Mouse (Mus musculus) adipocyte (in vitro differentiated cells): Measurements from ENCODE around the gene Rbms1.

Experiments used
- DNase-seq: peaks from one replicate; pipeline ENCODE4 v3.0.0-alpha.2; 2016; ENCODE audit warnings: low spot score

Gene Rbms1

GRCm38 (mm10) chr2:60962671-60963421, at the start of gene Rbms1:
Gene Rbms1, minus strand, starts transcription at chr2:60963192.
- DNase-seq = peak; percentile 79

GRCm38 (mm10) chr2:61012249-61012828, 49.3 kb upstream of the Rbms1 start:
- no peak for DNase-seq

- DNase-seq = no peak
Measured at GRCm38 (mm10) chr2:60986286-60986685, 23.3 kb upstream of the Rbms1 start.

DNA sequence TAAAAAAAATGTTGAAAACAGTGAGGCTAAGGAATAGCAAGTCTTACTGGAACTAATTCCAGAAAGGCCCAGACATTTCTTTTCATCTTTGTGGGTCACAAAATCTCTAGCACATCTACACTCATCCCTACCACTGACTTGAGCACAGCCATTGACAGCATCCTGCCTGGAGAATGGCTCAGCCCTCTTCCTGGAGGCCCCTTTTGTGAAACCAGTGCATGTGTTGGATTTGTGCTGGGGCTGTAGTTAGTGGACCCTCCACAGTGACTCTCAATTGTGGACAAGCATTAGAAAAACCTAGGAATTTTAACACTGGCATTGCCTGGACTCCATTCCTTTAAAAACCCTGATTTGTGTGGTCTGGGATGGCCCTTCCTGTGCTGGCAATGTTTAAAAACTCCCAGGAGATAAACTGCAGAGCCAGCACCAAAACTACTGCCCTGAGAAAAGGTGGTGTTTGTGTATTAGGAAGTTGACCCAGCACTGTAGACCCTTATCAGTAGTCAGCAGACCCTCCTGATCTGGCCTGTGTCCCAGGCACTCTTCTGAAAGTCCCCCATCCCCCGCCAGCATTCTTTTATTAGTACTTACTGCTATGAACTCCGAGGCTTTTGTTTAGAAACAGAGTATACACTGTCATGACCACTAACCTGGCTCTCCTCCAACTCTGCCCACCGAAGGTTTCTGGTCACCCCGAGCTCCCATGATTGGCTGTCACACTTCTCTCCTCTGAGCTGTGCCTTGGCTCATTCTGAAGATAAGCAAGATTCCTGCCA, 15.7 kb upstream of the Rbms1 start:
- DNase-seq = no peak

DNA sequence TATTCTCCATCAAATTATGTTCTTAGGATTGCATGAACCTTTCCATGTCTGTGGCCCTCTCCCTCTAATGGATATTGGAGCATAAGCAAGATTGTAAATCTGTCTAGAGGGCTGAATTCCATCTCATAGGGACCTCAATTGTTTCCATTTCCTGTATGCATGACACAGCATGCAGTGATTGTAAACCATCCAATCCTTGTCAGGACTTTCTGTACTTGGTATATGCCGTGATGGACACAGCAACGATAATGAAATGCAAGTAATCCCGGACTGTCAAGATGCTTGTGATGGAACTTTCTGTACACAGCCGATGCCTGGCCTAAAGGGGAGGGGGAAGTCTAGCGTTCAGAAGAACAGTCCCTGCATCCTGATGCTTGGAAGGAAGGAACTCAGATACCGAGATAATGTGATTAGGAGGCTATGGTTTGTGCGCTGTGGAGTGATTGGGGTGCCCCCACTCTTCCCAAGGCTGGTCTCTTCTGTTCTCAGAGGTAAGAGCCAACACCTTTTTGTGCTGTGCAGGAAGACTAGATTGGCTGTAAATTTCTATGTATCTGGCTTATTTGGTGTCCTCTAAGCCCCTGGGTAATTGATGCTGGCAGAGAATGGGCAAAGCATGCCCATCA, 9.3 kb upstream of the Rbms1 start:
- no peak for DNase-seq

DNA sequence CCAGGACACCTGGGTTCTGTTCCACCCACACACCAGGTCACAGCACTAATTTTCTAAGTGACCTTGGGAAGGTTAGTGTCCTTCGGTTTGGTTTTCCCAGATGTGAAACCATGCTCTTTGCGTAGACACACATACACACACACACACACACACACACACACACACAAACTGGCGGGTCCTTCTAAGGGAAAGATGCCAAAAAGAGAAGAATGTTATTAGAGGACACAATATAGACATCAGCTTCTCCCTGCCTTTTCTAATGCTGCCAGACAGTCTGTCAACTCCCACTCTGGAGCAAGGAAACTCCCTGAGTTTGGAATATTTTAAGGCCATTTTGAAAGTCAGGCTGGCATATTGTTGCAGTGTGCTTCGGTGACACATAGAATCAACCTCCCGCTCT, 624 bp upstream of the Rbms1 start:
- peak; percentile 55 for DNase-seq

DNA sequence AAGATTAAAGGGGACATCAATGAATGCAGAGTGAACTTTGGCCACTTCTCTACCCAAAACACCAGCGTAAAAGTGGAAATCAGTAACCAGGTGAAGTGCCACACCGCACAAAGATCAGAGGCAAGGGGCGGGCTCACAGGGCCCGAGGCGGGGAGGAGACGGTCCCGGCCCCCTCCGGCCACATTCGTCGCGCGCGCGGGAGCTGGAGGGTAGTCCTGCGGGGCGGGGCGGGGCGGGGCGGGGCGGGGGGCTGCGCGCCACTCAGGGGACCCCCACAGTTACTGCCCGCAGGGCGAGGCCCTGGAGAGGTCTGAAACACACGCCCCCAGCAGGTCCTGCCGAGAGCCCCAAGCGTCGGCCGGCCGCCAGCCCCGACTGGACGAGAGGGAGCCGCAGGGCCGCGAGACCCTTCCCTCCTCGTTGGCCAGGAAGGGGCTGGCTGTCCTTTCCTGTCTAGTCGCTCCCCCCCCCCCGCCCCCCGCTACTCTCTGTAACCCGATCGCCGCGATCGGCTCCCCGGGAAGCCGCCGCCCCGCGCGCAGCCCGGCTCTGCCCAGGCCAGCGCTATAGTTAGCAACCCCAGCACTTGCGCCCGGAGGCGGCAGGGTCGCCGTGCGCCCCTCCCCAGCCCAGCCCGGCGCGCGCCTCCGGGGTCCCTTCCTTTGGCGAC, 856 bp downstream of the Rbms1 start:
- DNase-seq = peak; percentile 66

GRCm38 (mm10) chr2:60961281-60961680, 1.7 kb downstream of the Rbms1 start:
- DNase-seq = peak; percentile 17

- DNase-seq = no peak
Measured at GRCm38 (mm10) chr2:60948241-60948640, 14.8 kb downstream of the Rbms1 start.

DNA sequence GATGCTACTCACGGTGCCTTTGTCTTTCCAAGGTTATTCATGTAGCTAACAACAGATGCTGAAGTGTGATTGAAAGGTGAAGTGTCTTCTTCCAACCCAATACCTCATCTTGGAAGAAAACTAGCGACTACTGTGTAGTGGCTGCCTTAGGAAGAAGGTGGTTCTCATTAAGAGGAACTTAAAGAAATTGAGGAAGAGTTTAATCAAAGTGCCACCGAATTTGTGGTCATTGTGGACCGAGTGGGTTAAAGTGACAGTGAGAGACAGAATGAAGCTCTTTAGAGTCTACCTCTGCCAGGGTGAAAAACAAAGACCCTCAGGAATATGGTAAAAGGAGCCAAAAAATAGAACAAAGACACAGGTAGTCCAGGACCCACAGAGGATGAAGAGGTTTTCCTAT, 15.2 kb downstream of the Rbms1 start:
- DNase-seq = no peak

DNA sequence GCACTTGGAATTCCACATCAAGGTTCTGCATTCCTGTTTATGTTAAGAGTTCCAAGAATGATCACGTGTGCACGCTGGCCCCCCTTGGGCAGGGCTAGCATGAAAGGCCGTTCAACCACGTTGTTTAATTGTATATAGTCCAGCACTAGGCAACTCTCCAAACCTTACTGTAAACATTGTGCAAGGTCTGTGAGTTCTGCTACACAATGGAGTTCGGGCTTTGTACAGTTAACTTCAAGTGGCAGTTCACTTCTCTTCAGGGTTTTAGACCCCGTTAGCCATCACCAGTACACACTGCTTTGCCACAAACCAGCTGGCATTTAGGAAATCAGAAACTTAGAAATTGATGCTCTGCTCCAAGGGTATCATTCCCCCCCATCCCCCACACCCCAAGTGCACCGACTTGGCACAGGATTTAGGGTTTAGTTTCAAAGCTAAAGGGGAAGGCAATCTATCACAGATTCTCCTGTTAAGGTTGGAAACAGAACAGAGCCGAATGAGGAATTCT, 22.5 kb downstream of the Rbms1 start:
- DNase-seq = peak; percentile 56

GRCm38 (mm10) chr2:60939957-60940356, 23.0 kb downstream of the Rbms1 start:
- peak; percentile 51 for DNase-seq

DNA sequence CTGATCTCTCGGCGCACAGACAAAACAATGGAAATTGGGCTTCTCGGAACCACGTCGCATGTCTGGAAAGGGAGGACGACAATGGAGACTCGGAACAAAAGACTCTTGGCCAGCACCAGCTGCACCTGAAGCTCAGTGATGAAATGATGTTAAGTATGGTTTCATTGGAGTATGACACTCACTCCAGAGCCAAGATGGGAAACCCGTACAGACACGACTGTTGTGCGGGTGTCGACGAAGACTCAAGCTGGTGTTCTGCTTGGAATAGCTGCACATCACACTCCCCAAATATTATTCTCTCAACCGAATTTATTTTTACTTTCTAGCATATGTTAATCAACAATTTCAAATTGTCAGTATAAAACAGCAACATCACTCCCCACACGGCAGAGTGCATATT, 26.1 kb downstream of the Rbms1 start:
- DNase-seq = no peak

- DNase-seq = no peak
Measured at GRCm38 (mm10) chr2:60928948-60929347, 34.0 kb downstream of the Rbms1 start.

GRCm38 (mm10) chr2:60927906-60928775, 34.9 kb downstream of the Rbms1 start:
- DNase-seq = no peak

GRCm38 (mm10) chr2:60925063-60925462, 37.9 kb downstream of the Rbms1 start:
- no peak for DNase-seq

- DNase-seq = no peak
Measured at GRCm38 (mm10) chr2:60923756-60924544, 39.0 kb downstream of the Rbms1 start.

DNA sequence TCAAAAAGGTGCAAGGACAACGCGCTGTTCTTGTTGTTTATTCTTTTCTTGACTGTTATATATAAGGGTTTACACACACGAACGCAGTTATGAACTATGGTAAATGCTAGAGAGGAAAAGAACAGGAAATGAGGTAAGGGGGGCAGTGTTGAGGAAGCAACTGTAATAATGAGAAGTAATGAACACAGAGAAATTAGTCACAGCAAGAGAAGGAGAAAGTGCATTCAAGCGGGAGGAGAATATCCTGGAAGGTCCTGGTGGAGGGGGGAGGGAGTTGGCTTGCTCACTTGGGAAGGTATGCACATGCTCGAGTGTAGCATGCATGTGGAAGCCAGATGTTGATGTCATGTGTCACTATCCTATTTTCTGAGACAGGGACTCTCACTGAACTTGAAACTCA, 39.9 kb downstream of the Rbms1 start:
- DNase-seq = no peak

DNA sequence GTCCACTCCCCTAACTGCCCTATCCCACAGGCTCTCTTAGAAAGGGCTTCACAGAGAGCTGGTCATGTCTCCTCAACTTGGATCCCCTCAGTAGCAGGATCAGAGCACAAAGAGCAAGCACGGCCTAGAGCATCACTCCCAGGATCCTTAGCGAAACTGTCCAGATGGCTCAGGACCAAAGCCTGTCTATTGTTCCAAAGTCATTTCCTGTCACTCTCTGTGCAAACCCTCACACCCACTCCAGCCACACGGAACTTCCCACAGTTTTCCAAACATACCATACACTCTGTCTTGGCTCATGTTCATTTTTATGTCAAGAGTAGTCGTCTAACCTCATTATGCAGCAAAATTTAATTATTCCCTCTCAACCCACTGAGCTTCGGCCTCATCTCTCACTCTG, 40.6 kb downstream of the Rbms1 start:
- no peak for DNase-seq

DNA sequence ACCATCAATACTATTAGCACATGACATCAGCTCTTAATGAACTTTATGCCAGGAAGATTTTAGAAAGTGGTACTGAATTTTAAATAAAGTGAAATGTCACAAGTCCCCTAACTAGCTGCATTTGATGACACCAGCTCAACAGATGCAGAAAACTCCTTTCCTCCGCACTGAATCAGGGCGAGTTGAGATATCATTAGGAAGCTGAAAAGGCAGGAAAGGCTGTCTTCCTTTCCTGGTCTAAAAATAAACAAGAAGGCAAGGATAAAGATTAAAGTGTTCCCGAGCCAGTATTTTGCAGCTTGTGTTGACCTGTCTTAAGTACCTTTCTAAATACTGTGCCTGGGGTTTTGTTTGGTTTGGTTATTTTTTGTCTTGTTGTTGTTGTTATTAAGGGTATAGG, 42.9 kb downstream of the Rbms1 start:
- DNase-seq = no peak
